Mouse (Mus musculus): ENCODE measurements around the gene Yif1b. TPM values are rescaled to one million over a fixed set of nuclear protein-coding genes. Genes with fewer than 3 reads are reported as not detected.

Yif1b gene
- total RNA-seq, 2 experiments from 2014 or later, result 7.2 to 8.5 TPM

DNA sequence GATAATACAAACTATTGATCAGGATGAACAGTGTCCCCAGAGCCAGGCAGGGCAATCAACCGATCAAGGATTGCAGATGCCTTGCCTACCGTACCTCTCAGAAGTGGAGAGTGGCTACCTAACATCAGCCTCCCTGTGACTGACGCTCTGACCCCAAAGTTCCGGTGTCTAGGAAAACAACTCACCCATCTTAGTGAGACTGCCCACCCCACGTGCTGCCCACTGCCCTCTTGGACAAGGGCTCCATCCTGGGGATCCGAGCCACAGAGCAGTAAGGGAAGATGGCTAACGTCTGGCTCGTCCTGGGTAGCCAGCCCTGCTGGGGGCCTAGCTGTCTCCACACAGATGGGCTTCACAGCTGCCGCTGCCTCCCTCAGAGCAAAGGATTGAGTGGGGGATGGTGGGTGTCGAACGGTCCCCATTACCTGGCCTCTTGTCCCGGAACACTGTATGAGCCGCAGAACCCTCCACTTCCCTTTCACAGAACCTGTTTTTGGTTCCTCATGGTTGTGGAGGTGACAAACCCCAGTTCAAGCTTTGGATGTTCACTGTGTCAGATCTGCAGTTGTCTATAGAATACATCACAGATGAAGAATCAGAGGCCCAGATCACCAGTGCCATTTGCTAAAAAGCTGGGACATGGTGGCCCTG lies 56.1 kb downstream of the Yif1b start:
- ATAC-seq (replicated peaks; ENCODE audit: low FRiP score, poor library complexity, severe bottlenecking), result no peak

DNA sequence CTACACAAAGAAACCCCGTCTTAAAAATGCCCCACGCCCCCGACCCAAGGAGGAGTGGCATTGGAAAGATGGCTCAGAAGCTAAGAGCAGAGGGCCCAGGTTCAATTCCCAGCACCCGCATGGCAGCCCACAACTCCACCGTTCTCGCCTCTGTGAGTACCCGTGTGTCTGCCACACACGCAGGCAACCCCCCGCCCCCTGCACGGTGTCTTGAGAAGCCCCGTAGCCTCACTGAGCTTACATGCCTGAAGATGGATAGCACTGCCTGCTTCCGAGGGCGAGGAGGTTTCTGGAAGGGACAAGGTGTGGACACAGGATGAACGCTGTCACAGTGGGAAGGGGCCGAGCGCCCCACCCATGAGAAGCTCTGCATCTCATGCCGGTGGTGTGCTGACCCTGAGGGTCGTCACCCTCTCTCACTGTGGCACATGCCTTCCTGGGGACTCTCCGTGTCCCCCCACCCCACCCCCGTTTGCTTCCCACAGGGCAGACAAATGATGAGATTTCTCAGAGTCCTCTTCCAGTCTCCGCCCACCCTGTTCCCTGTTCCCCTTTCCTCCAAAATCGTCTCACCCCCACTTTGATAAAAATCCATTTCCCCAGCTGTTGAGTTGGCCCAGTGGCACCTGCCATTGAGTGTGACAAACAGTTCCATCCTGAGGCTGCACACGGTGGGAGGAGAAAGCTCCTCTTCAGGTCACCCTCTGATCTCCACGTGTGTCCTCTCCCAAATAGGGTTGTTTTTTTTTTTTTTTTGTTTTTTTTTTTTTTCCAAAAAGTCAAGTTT lies 57.9 kb downstream of the Yif1b start:
- no peak for ATAC-seq (replicated peaks; ENCODE audit: low FRiP score, poor library complexity, severe bottlenecking)

DNA sequence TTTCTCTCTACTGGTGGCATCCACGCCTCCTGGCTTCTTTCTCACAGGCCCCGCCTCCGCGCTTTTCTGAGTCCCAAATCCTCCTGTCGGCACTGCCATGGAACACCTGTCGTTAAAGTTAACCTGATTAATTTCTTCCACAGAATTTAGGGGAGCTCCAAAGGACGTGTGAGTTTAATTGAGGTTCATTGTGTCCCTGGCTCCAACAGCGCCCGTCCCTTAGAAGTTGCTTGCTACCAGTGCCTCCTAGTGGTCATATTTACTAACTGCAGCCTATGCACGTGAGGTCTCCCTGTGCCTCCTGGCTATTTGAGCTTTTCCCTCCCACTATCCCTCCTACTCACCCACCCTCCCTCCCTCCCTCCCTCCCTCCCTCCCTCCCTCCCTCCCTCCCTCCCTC lies 58.9 kb downstream of the Yif1b start:
- ATAC-seq (replicated peaks; ENCODE audit: low FRiP score, poor library complexity, severe bottlenecking), result peak; percentile 78; the same call in 1 of the 2 replicates

Other genes starting within 250 kb of the Yif1b start
- 0.21 TPM in 1 of 2 replicates, not detected in the other for gene Ryr1, start 113.2 kb upstream of the Yif1b start, total RNA-seq (2015; ENCODE audit: low replicate concordance)
- under 0.01 TPM in 1 of 2 replicates, not detected in the other for gene Ryr1, start 113.2 kb upstream of the Yif1b start, total RNA-seq (2017; ENCODE audit: low replicate concordance)
- gene Rasgrp4, start 103.5 kb upstream of the Yif1b start, total RNA-seq (2015; ENCODE audit: low replicate concordance), result 3.5 and 23.4 TPM in 2 replicates
- 4.7 and 5.5 TPM in 2 replicates for gene Rasgrp4, start 103.5 kb upstream of the Yif1b start, total RNA-seq (2017; ENCODE audit: low replicate concordance)
- gene Fam98c, start 82.1 kb upstream of the Yif1b start, total RNA-seq (2015; ENCODE audit: low replicate concordance), result 2.1 and 4.6 TPM in 2 replicates
- gene Fam98c, start 82.1 kb upstream of the Yif1b start, total RNA-seq (2017; ENCODE audit: low replicate concordance), result 1.5 and 2.7 TPM in 2 replicates
- not detected in 2 replicates for gene Ggn, start 68.1 kb upstream of the Yif1b start, total RNA-seq (2015; ENCODE audit: low replicate concordance)
- gene Ggn, start 68.1 kb upstream of the Yif1b start, total RNA-seq (2017; ENCODE audit: low replicate concordance), result not detected in 2 replicates
- gene Spred3, start 67.9 kb upstream of the Yif1b start, total RNA-seq (2015; ENCODE audit: low replicate concordance), result 0.77 and 0.84 TPM in 2 replicates
- gene Spred3, start 67.9 kb upstream of the Yif1b start, total RNA-seq (2017; ENCODE audit: low replicate concordance), result 0.84 and 0.85 TPM in 2 replicates
- gene Psmd8, start 57.6 kb upstream of the Yif1b start, total RNA-seq (2015; ENCODE audit: low replicate concordance), result 37.1 and 71.3 TPM in 2 replicates
- 50.2 and 52.3 TPM in 2 replicates for gene Psmd8, start 57.6 kb upstream of the Yif1b start, total RNA-seq (2017; ENCODE audit: low replicate concordance)
- gene Catsperg1, start 24.3 kb upstream of the Yif1b start, total RNA-seq (2015; ENCODE audit: low replicate concordance), result not detected in 2 replicates
- 0.70 TPM in 1 of 2 replicates, not detected in the other for gene Catsperg1, start 24.3 kb upstream of the Yif1b start, total RNA-seq (2017; ENCODE audit: low replicate concordance)
- gene Kcnk6, start 5.8 kb upstream of the Yif1b start, total RNA-seq (2015; ENCODE audit: low replicate concordance), result 0.38 and 1.7 TPM in 2 replicates
- gene Kcnk6, start 5.8 kb upstream of the Yif1b start, total RNA-seq (2017; ENCODE audit: low replicate concordance), result 2.9 and 4.2 TPM in 2 replicates
- gene 2200002D01Rik, start 10.1 kb downstream of the Yif1b start, total RNA-seq (2015; ENCODE audit: low replicate concordance), result not detected in 2 replicates
- 2.5 TPM in 1 of 2 replicates, not detected in the other for gene 2200002D01Rik, start 10.1 kb downstream of the Yif1b start, total RNA-seq (2017; ENCODE audit: low replicate concordance)
- gene Spint2, start 43.6 kb downstream of the Yif1b start, total RNA-seq (2015; ENCODE audit: low replicate concordance), result 15.5 and 18.8 TPM in 2 replicates
- 6.8 and 7.6 TPM in 2 replicates for gene Spint2, start 43.6 kb downstream of the Yif1b start, total RNA-seq (2017; ENCODE audit: low replicate concordance)
- gene Ppp1r14a, start 51.0 kb downstream of the Yif1b start, total RNA-seq (2015; ENCODE audit: low replicate concordance), result not detected in 2 replicates
- gene Ppp1r14a, start 51.0 kb downstream of the Yif1b start, total RNA-seq (2017; ENCODE audit: low replicate concordance), result not detected in 2 replicates
- not detected in 2 replicates for gene Dpf1, start 65.6 kb downstream of the Yif1b start, total RNA-seq (2015; ENCODE audit: low replicate concordance)
- gene Dpf1, start 65.6 kb downstream of the Yif1b start, total RNA-seq (2017; ENCODE audit: low replicate concordance), result not detected in 2 replicates

Data from erythroblast, adult 5-6 weeks (primary cell).